Mouse (Mus musculus) macrophage (primary cell): ENCODE data around the gene Prpf38b. TPM values are rescaled to one million over a fixed set of nuclear protein-coding genes. Genes with fewer than 3 reads are reported as not detected.

Source experiments
- H3K27ac ChIP-seq: fragments of 350-480 bp; formaldehyde crosslinking; 2 replicates; pipeline ENCODE4 v1.9.0; 2021
- H3K36me3 ChIP-seq: fragments of 350-480 bp; formaldehyde crosslinking; 2 replicates; pipeline ENCODE4 v1.9.0; 2021; ENCODE audit errors: inconsistent target
- H3K4me3 ChIP-seq: fragments of 350-480 bp; formaldehyde crosslinking; 2 replicates; pipeline ENCODE4 v1.9.0; 2021; ENCODE audit errors: inconsistent target
- H3K79me2 ChIP-seq: fragments of 350-480 bp; formaldehyde crosslinking; 2 replicates; pipeline ENCODE4 v1.9.0; 2021; ENCODE audit errors: inconsistent target
- WGBS: methylation state at CpG from one replicate; pipeline ENCODE4 v1.1.7; 2026; ENCODE audit warnings: inconsistent platforms; ENCODE audit not compliant: missing documents; 5-methylcytosine and 5-hydroxymethylcytosine counted together
- polyA plus RNA-seq: library from polyadenylated mRNA; stranded (reverse); fragments of 250-400 nt; gene quantifications from 3 replicates; pipeline ENCODE4 v1.2.4, GENCODE M21; 2018; ENCODE audit warnings: inconsistent platforms
- total RNA-seq, 78 experiments: library from RNA; depleted of rRNA; stranded (reverse); fragments of 250-400 nt; gene quantifications; 1 replicate in 9 of 78; 2 replicates in 24 of 78; 3 replicates in 43 of 78; 4 replicates in 2 of 78; pipeline ENCODE4 v1.2.4; 2018; ENCODE audit warnings: inconsistent platforms in 56 of 78

Gene Prpf38b
- 100 to 1,000 TPM; 289 to 988 (median 649) TPM for total RNA-seq (2018; cell fraction: chromatin; rRNA removed)
- total RNA-seq (2018; cell fraction: cytosol; rRNA removed) = 10 to 100 TPM; 30.2 to 95.1 (median 47.8) TPM
- total RNA-seq (2018; cell fraction: nucleus; rRNA removed) = 100 to 1,000 TPM; 218 to 605 (median 372) TPM
- polyA plus RNA-seq = 42.7 to 154 TPM (median 82.2 TPM) in 3 replicates

- Histone ChIP-seq H3K27ac (peak within 1 kb of the TSS; percentile 87), H3K4me3 (peak within 1 kb of the TSS; percentile 96), H3K79me2 (peaks cover 43% of the 10 kb centered on the region), H3K36me3 (peaks cover 15% of the 10 kb centered on the region)
- WGBS = under 1% methylated on average over 53 of the region's 53 CpGs
These were observed at the start of gene Prpf38b for GRCm38 (mm10) chr3:108911548-108912413. Gene Prpf38b (minus strand): TSS chr3:108911727.

DNA sequence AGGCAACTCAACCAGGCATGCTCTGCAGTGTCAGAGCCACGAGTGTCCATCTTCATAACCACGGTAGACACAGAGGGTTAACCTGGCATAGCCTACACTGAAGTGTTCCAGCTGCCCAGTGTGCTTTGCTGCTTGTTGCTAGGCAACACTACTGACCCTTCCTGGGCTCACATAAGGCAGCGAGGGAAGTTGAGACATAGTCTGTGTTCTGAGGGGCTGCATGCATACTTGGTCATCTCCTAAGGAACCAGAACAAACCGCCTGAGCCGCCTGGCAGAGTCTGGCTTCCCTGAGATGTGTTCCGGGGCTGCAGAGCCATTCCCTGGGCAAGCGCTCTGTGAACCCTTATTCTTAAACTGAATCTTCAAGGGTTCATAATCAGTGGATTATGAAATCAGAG is 49.7 kb upstream of the Prpf38b start:
- H3K79me2 ChIP-seq = no peaks in the 10 kb centered on the region
- WGBS = 76% methylated on average over 7 of the region's 7 CpGs
- no peak overlapping the region for H3K27ac ChIP-seq
- H3K4me3 ChIP-seq = no peak overlapping the region
- no peaks in the 10 kb centered on the region for H3K36me3 ChIP-seq

DNA sequence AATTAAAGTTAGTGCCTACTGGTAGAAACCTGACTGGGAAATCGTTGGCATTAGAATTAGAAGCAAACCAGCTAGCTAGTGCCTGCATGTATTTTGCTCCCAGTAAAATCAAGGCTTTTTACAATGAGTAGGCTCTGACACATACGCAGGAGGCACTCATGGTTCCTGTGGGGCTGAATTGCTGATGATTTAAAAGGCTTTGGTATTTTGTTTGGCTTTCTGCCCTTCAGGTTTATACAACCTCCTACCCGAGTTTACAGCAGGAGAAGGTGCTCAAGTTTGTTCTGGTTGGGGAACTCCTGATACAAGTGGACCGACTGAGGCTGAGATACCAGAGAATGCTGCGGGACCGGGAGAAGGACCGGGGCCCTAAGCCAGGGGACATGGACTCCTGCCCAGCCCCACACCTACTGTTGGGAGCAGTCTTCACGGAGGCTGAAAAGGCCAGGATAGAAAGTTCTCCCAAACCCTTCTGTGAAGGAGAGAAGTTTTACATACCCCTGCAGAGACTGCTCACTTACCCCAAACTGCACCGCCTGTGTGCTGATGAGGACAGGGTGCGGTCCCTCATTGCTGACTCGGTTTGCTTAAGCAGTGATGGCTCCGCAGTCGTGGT is 48.3 kb upstream of the Prpf38b start:
- no peak overlapping the region for H3K4me3 ChIP-seq
- no peaks in the 10 kb centered on the region for H3K79me2 ChIP-seq
- 86% methylated on average over 9 of the region's 13 CpGs for WGBS
- H3K27ac ChIP-seq = no peak overlapping the region
- no peaks in the 10 kb centered on the region for H3K36me3 ChIP-seq

- Histone ChIP-seq H3K36me3 (no peaks in the 10 kb centered on the region), H3K27ac (no peak overlapping the region), H3K79me2 (no peaks in the 10 kb centered on the region), H3K4me3 (no peak overlapping the region)
These were observed 46.4 kb upstream of the Prpf38b start for GRCm38 (mm10) chr3:108957976-108958375.

DNA sequence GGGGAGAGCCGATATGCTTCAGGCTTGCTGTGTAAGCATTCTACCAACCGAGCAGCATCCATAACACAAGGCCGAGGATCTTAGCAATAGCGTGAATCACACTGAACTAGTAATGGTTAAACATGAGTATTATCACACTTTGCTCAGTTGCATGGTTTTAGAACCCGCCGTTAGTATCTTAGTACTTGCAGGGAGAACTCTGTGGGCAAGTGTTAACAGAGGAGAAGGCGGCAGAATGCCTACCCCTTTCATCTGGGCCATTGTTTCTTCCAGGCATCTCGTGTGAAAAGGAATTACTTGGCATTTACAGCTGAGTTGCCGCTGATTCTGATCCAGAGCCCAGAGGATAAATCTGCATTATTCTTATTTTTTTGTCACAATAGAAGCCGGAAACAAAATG is 29.5 kb upstream of the Prpf38b start:
- WGBS = 97% methylated on average over 10 of the region's 10 CpGs
- Histone ChIP-seq H3K27ac (no peak overlapping the region), H3K4me3 (no peak overlapping the region), H3K36me3 (no peaks in the 10 kb centered on the region), H3K79me2 (no peaks in the 10 kb centered on the region)

GRCm38 (mm10) chr3:108940001-108940633 is 28.6 kb upstream of the Prpf38b start, which contains the start of gene Gm9857:
Gene Gm9857 (minus strand): TSS chr3:108940445.
- H3K27ac ChIP-seq = no peak within 1 kb of the TSS
- 84% methylated on average over 23 of the region's 59 CpGs for WGBS
- no peaks in the 10 kb centered on the region for H3K79me2 ChIP-seq
- H3K4me3 ChIP-seq = no peak within 1 kb of the TSS
- no peaks in the 10 kb centered on the region for H3K36me3 ChIP-seq

DNA sequence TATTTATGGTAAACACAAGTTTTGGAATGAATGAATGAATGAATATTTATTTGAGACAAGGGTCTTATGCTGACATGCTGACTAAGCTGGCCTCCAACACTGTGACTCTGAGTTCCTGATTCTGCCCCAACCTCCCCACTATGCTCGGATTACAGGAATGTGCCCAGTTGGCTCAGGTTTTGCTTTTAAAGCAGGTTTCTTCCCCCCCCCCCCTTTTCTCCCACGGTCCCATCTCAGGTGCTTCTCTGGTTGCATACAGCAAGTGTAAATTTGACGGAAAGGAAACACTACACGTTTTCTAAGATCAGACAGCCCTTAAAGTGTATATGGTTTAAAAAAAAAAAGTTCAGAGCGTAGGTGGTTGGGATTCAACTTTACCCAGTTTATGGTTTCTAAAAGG is 28.0 kb upstream of the Prpf38b start, which contains the start of gene Henmt1:
Gene Henmt1 (plus strand): TSS at position 301 of the 400 bp plus-strand sequence.
- Histone ChIP-seq H3K27ac (no peak within 1 kb of the TSS), H3K4me3 (no peak within 1 kb of the TSS), H3K36me3 (no peaks in the 10 kb centered on the region), H3K79me2 (no peaks in the 10 kb centered on the region)
- 88% methylated on average over 4 of the region's 5 CpGs for WGBS

DNA sequence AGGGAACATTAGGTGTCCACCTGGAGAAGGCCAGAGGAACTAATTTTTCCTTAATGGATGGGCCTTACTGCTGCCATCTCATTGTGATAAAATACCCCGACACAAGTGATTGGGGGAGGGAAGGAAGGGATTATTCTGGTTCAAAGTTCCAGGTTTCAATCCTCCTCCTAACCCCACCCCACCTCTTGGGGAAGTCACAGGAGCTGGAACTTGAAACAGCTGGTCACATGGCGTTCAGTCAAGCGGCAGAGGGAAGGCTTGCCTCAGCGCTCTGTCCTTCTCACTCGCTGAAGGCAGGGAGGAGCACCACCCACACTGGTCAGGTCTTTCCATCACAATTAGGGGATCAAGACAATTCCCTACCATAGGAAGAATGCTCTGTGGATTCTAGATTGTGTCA is 27.2 kb upstream of the Prpf38b start:
- WGBS = 97% methylated on average over 5 of the region's 5 CpGs
- H3K4me3 ChIP-seq = no peak overlapping the region

DNA sequence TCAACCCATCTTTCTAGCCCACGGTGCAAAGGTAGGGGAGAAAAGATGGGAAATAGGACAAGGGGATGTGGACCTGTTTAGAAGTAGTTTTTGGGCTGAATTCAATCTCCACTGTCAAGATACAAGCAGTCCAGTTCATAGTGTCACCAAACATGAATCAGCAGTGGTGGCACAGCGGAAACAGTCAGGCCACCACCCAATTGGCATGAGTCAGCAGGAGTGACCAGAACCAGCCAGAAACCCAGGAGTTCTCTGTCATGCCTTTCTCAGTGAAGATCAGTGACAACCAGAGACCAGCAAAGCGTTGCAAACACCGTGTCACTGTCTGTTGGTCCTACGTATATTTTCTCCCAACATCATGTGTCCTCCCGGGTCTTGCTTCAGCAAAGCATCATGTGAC is 22.0 kb upstream of the Prpf38b start:
- 86% methylated on average over 6 of the region's 6 CpGs for WGBS
- Histone ChIP-seq H3K27ac (no peak overlapping the region), H3K4me3 (no peak overlapping the region), H3K36me3 (no peaks in the 10 kb centered on the region), H3K79me2 (no peaks in the 10 kb centered on the region)

More for the DNA sequence above, 27.2 kb upstream of the Prpf38b start:
- H3K36me3 ChIP-seq = no peaks in the 10 kb centered on the region
- H3K79me2 ChIP-seq = no peaks in the 10 kb centered on the region
- H3K27ac ChIP-seq = no peak overlapping the region

GRCm38 (mm10) chr3:108926308-108926707 is 14.8 kb upstream of the Prpf38b start:
- 75% methylated on average over 1 of the region's 1 CpGs for WGBS
- H3K79me2 ChIP-seq = no peaks in the 10 kb centered on the region

DNA sequence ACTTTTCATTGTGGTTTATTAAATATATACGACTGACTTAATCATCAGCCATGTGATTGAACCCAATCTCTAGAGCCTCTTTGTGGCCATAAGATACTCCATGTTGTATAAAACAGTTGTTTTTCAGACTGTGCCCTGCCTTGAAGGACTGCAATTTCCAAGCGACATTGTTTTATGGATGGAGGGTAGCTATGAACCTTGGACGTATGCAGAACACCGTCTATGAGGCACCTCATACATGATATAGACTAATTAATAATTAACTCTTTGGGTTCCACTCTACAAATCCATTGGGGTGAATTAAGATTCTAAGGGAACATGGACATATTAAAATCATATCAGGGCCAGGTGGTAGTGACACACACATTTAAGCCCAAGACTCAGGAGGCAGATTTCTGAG is 14.2 kb upstream of the Prpf38b start:
- H3K27ac ChIP-seq = no peak overlapping the region
- no peak overlapping the region for H3K4me3 ChIP-seq
- WGBS = 100% methylated on average over 4 of the region's 4 CpGs
- H3K79me2 ChIP-seq = no peaks in the 10 kb centered on the region
- H3K36me3 ChIP-seq = no peaks in the 10 kb centered on the region

More at GRCm38 (mm10) chr3:108926308-108926707, 14.8 kb upstream of the Prpf38b start:
- Histone ChIP-seq H3K27ac (no peak overlapping the region), H3K36me3 (no peaks in the 10 kb centered on the region), H3K4me3 (no peak overlapping the region)

GRCm38 (mm10) chr3:108921822-108922221 is 10.3 kb upstream of the Prpf38b start:
- 90% methylated on average over 1 of the region's 1 CpGs for WGBS
- no peaks in the 10 kb centered on the region for H3K36me3 ChIP-seq
- no peak overlapping the region for H3K27ac ChIP-seq
- H3K79me2 ChIP-seq = no peaks in the 10 kb centered on the region
- no peak overlapping the region for H3K4me3 ChIP-seq

DNA sequence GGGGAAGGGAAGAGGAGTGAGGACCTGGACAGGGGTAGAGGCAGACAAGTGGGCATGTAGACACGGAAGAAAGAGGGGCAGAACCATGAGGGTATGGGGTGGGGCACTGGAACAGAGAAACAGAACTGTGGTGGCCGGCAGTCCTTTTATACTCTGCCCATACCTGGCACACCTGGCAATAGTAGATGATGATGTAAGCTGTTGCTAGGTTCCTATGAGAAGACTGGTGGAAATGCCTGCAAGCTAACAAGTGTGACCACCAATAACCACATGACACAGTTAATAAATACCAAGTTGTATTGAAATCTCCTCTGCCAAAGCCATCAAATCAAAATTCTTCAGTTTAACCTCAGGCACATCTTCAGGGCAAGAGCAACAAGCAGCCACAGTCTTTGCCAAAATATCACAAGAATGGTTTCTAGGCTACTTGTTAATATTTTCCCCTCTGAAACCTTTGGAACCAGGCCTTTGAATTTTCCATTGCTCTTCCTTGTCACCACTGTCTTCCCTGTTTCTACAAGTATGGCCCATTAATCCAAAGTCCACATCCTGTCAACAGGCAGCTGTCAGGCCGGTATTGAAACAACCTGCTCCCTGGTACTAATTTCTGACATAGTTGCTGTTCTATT is 9.0 kb upstream of the Prpf38b start:
- Histone ChIP-seq H3K79me2 (no peaks in the 10 kb centered on the region), H3K4me3 (no peak overlapping the region), H3K36me3 (no peaks in the 10 kb centered on the region), H3K27ac (no peak overlapping the region)
- WGBS = 93% methylated on average over 3 of the region's 3 CpGs

- no peak overlapping the region for H3K27ac ChIP-seq
- WGBS = 89% methylated on average over 1 of the region's 1 CpGs
- no peak overlapping the region for H3K4me3 ChIP-seq
- no peaks in the 10 kb centered on the region for H3K79me2 ChIP-seq
- H3K36me3 ChIP-seq = no peaks in the 10 kb centered on the region
These were observed 7.3 kb upstream of the Prpf38b start for GRCm38 (mm10) chr3:108918852-108919251.
